Mouse (Mus musculus) fibroblast of lung, adult 2 months (primary cell): ENCODE measurements around the gene Olfr1231.

ENCODE experiments used
- DNase-seq: peaks from one replicate; pipeline ENCODE4 v3.0.0-alpha.2; 2011; ENCODE audit warnings: low read depth

The Olfr1231 gene

GRCm38 (mm10) chr2:89306974-89307373, at the start of gene Olfr1231:
TSS of gene Olfr1231 (minus strand) at chr2:89307074.
- DNase-seq = no peak

- no peak for DNase-seq
Observed at GRCm38 (mm10) chr2:89342298-89342697, 35.4 kb upstream of the Olfr1231 start, which contains the start of gene Olfr1233. TSS of gene Olfr1233 (minus strand) at chr2:89342398.

GRCm38 (mm10) chr2:89329575-89329974, 22.7 kb upstream of the Olfr1231 start, which contains the start of gene Olfr1232:
TSS of gene Olfr1232 (minus strand) at chr2:89329675.
- no peak for DNase-seq

- no peak for DNase-seq
Observed at GRCm38 (mm10) chr2:89297168-89297567, 9.7 kb downstream of the Olfr1231 start, which contains the start of gene Olfr1230. TSS of gene Olfr1230 (minus strand) at chr2:89297268.

- DNase-seq = no peak
Observed at GRCm38 (mm10) chr2:89287914-89288313, 19.0 kb downstream of the Olfr1231 start, which contains the start of gene Olfr1229. TSS of gene Olfr1229 (minus strand) at chr2:89288014.

GRCm38 (mm10) chr2:89253962-89254361, 52.9 kb downstream of the Olfr1231 start, which contains the start of gene Olfr1228:
TSS of gene Olfr1228 (minus strand) at chr2:89254062.
- no peak for DNase-seq
